Mouse (Mus musculus) Muller cell, postnatal 12 days (primary cell): Measurements from ENCODE around the gene Olfr1076.
"Not testable (repeated sequence)": the region's sequence is repeated elsewhere in the genome, so short reads cannot be mapped to it uniquely, and the experiment has no call there.

Experiments used
- DNase-seq: peaks from one replicate; pipeline ENCODE4 v3.0.0-alpha.2; 2015; ENCODE audit errors: inconsistent ontology term

Gene Olfr1076

GRCm38 (mm10) chr2:86508161-86508560 lies at the start of gene Olfr1076:
Olfr1076 (plus strand) TSS chr2:86508461.
- DNase-seq, result no peak

DNA sequence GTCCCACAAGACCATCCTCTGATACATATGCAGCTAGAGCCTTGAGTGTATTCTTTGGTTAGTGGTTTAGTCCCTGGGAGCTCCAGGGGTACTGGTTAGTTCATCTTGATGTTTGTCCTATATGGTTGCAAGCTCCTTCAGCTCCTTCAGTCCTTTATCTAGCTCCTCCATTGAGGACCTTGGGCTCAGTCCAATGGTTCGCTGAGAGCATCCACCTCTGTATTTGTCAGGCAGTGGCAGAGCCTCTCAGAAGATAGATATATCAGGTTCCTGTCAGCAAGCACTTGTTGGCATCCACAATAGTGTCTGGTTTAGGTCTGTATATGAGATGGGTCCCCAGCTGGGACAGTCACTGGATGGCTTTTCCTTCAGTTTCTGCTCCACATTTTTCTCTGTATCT lies 47.8 kb upstream of the Olfr1076 start:
- no peak for DNase-seq

DNA sequence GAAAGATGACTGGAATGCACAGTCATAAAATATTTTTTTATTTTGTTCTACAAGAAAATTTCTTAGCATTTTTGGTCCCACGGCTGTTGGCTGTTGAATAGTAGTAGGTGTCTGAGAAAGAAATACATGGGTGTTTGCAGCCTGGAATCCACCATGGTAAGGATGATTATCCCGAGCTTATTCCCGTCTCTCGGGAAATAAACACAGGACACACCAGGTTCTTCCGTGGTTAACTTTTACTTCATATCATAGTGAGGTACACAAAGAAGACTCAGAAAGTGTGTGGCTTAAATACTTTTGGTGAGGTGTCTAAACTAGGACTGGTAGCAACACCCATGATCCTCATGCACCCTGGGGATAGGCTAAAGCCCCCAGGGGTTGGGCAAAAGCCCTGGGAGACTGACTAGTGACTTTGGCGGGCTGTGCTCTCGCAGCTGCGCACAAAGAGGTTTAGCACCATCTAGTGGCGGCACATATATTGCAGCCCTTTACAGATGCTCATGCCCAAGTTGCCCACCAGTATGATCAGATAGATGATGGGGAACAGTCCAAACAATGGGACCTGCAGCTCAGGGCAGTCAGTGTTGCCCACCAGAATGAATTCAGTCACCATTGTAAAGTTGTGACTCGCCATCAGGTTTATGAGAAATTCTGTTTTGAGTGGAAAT lies 43.7 kb upstream of the Olfr1076 start:
- peak; percentile 9 for DNase-seq

DNA sequence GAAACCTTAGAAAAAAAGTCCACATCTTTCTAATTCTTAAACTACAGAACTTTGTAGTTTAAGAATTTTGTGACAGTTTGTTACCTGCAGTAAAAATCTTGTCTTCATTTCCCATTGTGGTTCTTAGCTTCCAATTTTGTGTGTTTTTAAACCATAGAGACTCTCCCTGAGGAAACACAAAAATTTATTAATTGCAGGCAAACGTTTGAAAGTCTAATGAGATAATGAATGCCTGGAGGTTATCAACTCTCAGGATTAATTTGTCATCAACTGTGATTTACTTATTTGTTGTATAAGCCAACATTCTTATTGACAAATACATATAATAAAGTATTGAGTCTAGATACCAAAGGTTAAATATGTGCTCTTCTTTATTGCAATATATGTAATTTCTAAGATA lies 21.0 kb upstream of the Olfr1076 start, which contains the start of gene Olfr228:
TSS of gene Olfr228 (minus strand) at position 101 of the 400 bp plus-strand sequence.
- no peak for DNase-seq

GRCm38 (mm10) chr2:86530991-86531390 lies 22.7 kb downstream of the Olfr1076 start:
- DNase-seq, result no peak

DNA sequence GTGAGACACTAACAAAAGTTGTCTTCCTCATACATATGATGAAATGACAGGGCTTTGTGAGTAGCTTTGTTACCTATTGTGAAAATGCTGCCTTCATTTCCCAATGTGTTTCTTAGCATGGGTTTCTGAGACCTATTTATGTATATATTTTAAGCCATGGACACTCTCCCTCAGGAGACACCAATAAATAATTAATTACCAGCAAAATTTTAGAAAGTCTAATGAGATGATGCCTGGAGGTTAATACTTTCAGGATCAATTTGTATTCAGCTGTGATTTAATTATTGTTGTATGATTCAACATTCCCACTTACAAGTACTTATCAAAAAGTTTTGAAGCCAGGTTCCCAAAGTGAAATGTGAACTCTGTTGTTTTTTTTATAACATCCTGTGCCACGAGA lies 34.1 kb downstream of the Olfr1076 start, which contains the start of gene Olfr1079:
TSS of gene Olfr1079 (minus strand) at position 101 of the 400 bp plus-strand sequence.
- no peak for DNase-seq

DNA sequence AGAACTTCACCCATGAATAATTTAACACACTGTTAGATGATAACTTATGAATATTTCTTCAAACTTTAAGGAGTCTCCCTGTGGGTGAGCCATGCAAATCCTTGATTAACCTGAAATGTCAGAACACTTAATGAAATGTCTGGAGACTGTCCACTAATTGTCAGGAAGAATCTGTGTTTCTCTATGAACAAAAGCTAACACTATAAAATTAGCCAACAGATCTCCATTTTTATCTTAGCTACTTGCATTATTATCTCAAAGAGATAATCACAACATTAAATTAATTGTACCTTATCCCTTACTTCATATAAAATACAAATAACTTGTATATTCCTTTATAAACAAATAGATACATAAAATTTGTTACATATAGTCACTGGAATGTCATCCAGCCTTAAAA lies 49.9 kb downstream of the Olfr1076 start, which contains the start of gene Olfr1080:
TSS of gene Olfr1080 (minus strand) at position 101 of the 400 bp plus-strand sequence.
- not testable (repeated sequence) for DNase-seq
